In genomic region chr5:149152063-149152773, GRCm38 (mm10) we compare ENCODE assay signal across 7 mouse cellular contexts. TPM values are rescaled to one million over a fixed set of nuclear protein-coding genes. Genes with fewer than 3 reads are reported as not detected.
DNase-seq lines count a peak whose midpoint lies in the region; TF ChIP-seq lines count a peak whose summit lies in the region.

No protein-coding gene starts in this region.

- no peaks in the 10 kb centered on the region; the same call in 1 of the 2 replicates for H3K4me1 ChIP-seq in testis, adult 2 months (ENCODE audit: control insufficient read depth, insufficient read depth, low read length)

- peak overlapping the region; percentile 30; the same call in 1 of the 2 replicates for H3K27ac ChIP-seq in testis, adult 2 months (ENCODE audit: control insufficient read depth, insufficient read depth, low read depth, low read length)

- TF ChIP-seq CTCF in testis, adult 2 months (IDR thresholded peaks at IDR 0.05; ENCODE audit: control insufficient read depth, insufficient read depth, insufficient replicate concordance, low read depth, low read length), result no peak

- H3K4me3 ChIP-seq in testis, adult 2 months (ENCODE audit: control insufficient read depth, low read depth, low read length), result no peak overlapping the region

- H3K36me3 ChIP-seq in testis, adult 2 months (ENCODE audit: control insufficient read depth, insufficient read depth, low read length), result no peaks in the 10 kb centered on the region

- TF ChIP-seq POLR2A in testis, adult 2 months (IDR thresholded peaks at IDR 0.05; ENCODE audit: control insufficient read depth, low read depth, low read length), result no peak

- no peak for DNase-seq in testis, postnatal 14 days (ENCODE audit: low spot score)
- peak; percentile 33 for DNase-seq in heart, adult 8-10 months (ENCODE audit: low spot score)
- DNase-seq in kidney, postnatal 4 days, result peak; percentile 74 to 79
- DNase-seq in retina, embryonic 14.5 days (ENCODE audit: low spot score), result peak; percentile 68
- no peak for DNase-seq in thymus, postnatal 4 days
- no peak for DNase-seq in adipocyte (ENCODE audit: low spot score)

- no peaks in the 10 kb centered on the region for H3K27me3 ChIP-seq in testis, adult 2 months (ENCODE audit: control insufficient read depth, insufficient read depth, low read length)

RNA-seq across cellular contexts. Expression of gene Uspl1, which starts 31.9 kb away (rescaled TPM):
- polyA plus RNA-seq in testis, adult 2 months (2012; rRNA removed), result 17.2 and 17.9 TPM in 2 replicates
- total RNA-seq in heart, adult 8-10 months (2022), result 10 to 100 TPM; 18.6 to 24.4 (median 21.0) TPM

RNA-seq across cellular contexts. Expression of gene Hmgb1, which starts 32.1 kb away (rescaled TPM):
- polyA plus RNA-seq in testis, adult 2 months (2012; rRNA removed), result 15.2 and 15.3 TPM in 2 replicates
- 10 to 100 TPM; 77.8 to 97.3 (median 89.0) TPM for total RNA-seq in heart, adult 8-10 months (2022)

Comparison
In these comparisons a context has a peak if more than half of its experiments do, and no peak if none do; other contexts are left out.
1. DNase-seq: peak in heart, adult 8-10 months (single experiment), kidney, postnatal 4 days (2 of 2) and retina, embryonic 14.5 days (single experiment); none in testis, postnatal 14 days (single experiment), thymus, postnatal 4 days (single experiment) and adipocyte (single experiment).